Mouse (Mus musculus) layer of hippocampus, adult 2 months (tissue): ENCODE results near the gene Hamp. TPM values are rescaled to one million over a fixed set of nuclear protein-coding genes. Genes with fewer than 3 reads are reported as not detected.
A peak's percentile ranks its signal among the peaks of the same experiment; 100 is the strongest.

Experiments used
- DNase-seq, 2 experiments: peaks; one replicate each; pipeline ENCODE4 v3.0.0; 2022; ENCODE audit warnings: low spot score in 2 of 2
- H3K27ac ChIP-seq: fragments of 200-600 bp; 2 replicates; pipeline ENCODE4 v1.8.1; 2022
- H3K4me3 ChIP-seq: fragments of 200-600 bp; 2 replicates; pipeline ENCODE4 v1.8.1; 2022; ENCODE audit warnings: mild to moderate bottlenecking
- CTCF ChIP-seq: fragments of 200-600 bp; conservative IDR thresholded peaks from 2 replicates; pipeline ENCODE4 v1.8.1; 2022; ENCODE audit warnings: antibody characterized with exemption, mild to moderate bottlenecking, moderate library complexity
- long read RNA-seq, 2 experiments: library from polyadenylated mRNA; stranded (forward); transcript quantifications; one replicate each; pipeline ENCODE4 v2.0.0; 2021; ENCODE audit warnings: borderline mapping rate in 2 of 2
- total RNA-seq, 2 experiments: library from RNA; stranded (reverse); gene quantifications; 2 replicates each; pipeline ENCODE4 v1.2.3; 2021

The Hamp gene
- total RNA-seq, result not detected
- long read RNA-seq, experiment 1, result 0 reads
- long read RNA-seq, experiment 2, result 0 reads

GRCm38 (mm10) chr7:30943909-30944635 lies at the start of gene Hamp:
TSS of gene Hamp (minus strand) at chr7:30944032.
- no peak within 1 kb of the TSS for H3K27ac ChIP-seq
- H3K4me3 ChIP-seq, result no peak within 1 kb of the TSS
- no peak for DNase-seq
- no peak for TF ChIP-seq CTCF

- no peak overlapping the region for H3K27ac ChIP-seq
- no peak overlapping the region for H3K4me3 ChIP-seq
- no peak for TF ChIP-seq CTCF
- DNase-seq, result no peak
Observed at GRCm38 (mm10) chr7:30992148-30992547, 48.3 kb upstream of the Hamp start.

- Histone ChIP-seq H3K4me3 (no peak overlapping the region), H3K27ac (no peak overlapping the region)
- no peak for DNase-seq
- TF ChIP-seq CTCF, result no peak
Observed at GRCm38 (mm10) chr7:30988519-30989162, 44.8 kb upstream of the Hamp start.

- DNase-seq, result no peak
- H3K4me3 ChIP-seq, result no peak overlapping the region
- no peak overlapping the region for H3K27ac ChIP-seq
- TF ChIP-seq CTCF, result no peak
Observed at GRCm38 (mm10) chr7:30985357-30985756, 41.5 kb upstream of the Hamp start.

- DNase-seq, result no peak
- TF ChIP-seq CTCF, result no peak
Observed at GRCm38 (mm10) chr7:30981703-30982102, 37.9 kb upstream of the Hamp start.

GRCm38 (mm10) chr7:30973501-30974289 lies 29.9 kb upstream of the Hamp start, which contains the start of gene Fam187b:
TSS of gene Fam187b (plus strand) at chr7:30973790.
- H3K4me3 ChIP-seq, result peak within 1 kb of the TSS; percentile 50
- DNase-seq, result peak; percentile 62 to 80
- peak within 1 kb of the TSS; percentile 77; the same call in 1 of the 2 replicates for H3K27ac ChIP-seq
- peak; percentile 82 for TF ChIP-seq CTCF

More at GRCm38 (mm10) chr7:30981703-30982102, 37.9 kb upstream of the Hamp start:
- Histone ChIP-seq H3K27ac (no peak overlapping the region), H3K4me3 (no peak overlapping the region)

GRCm38 (mm10) chr7:30973251-30973500 lies 29.3 kb upstream of the Hamp start, which contains the start of gene Lsr:
TSS of gene Lsr (minus strand) at chr7:30973464.
- H3K4me3 ChIP-seq, result peak within 1 kb of the TSS; percentile 50
- peak within 1 kb of the TSS; percentile 77; the same call in 1 of the 2 replicates for H3K27ac ChIP-seq

GRCm38 (mm10) chr7:30972426-30973250 lies 28.8 kb upstream of the Hamp start:
- H3K4me3 ChIP-seq, result peak overlapping the region; percentile 50
- no peak for DNase-seq
- TF ChIP-seq CTCF, result no peak
- H3K27ac ChIP-seq, result peak overlapping the region; percentile 77; the same call in 1 of the 2 replicates

More at GRCm38 (mm10) chr7:30973251-30973500, 29.3 kb upstream of the Hamp start, which contains the start of gene Lsr:
- DNase-seq, result no peak
- TF ChIP-seq CTCF, result no peak

GRCm38 (mm10) chr7:30971901-30972300 lies 28.1 kb upstream of the Hamp start:
- no peak for TF ChIP-seq CTCF
- DNase-seq, result no peak
- peak overlapping the region; percentile 50 for H3K4me3 ChIP-seq
- no peak overlapping the region; the same call in 1 of the 2 replicates for H3K27ac ChIP-seq

GRCm38 (mm10) chr7:30969174-30969573 lies 25.3 kb upstream of the Hamp start:
- Histone ChIP-seq H3K4me3 (no peak overlapping the region), H3K27ac (no peak overlapping the region)
- no peak for DNase-seq
- no peak for TF ChIP-seq CTCF

GRCm38 (mm10) chr7:30968611-30969010 lies 24.8 kb upstream of the Hamp start:
- DNase-seq, result no peak
- peak overlapping the region; percentile 64; the same call in 1 of the 2 replicates for H3K27ac ChIP-seq
- no peak for TF ChIP-seq CTCF
- no peak overlapping the region for H3K4me3 ChIP-seq

- no peak overlapping the region for H3K4me3 ChIP-seq
- H3K27ac ChIP-seq, result no peak overlapping the region
- TF ChIP-seq CTCF, result no peak
- no peak for DNase-seq
Observed at GRCm38 (mm10) chr7:30966657-30967056, 22.8 kb upstream of the Hamp start.

- Histone ChIP-seq H3K4me3 (no peak overlapping the region), H3K27ac (no peak overlapping the region)
- no peak for DNase-seq
- no peak for TF ChIP-seq CTCF
Observed at GRCm38 (mm10) chr7:30965677-30966076, 21.8 kb upstream of the Hamp start.
